Mouse (Mus musculus): ENCODE measurements at regions not wholly inside any gene's neighbourhood (a gene's known extent, or its start where the extent isn't known, plus 50 kb on each side); places are given as distances from the start of the nearest gene placed in this dataset.

- no peaks in the 10 kb centered on the region for H3K27me3 ChIP-seq (ENCODE audit: control insufficient read depth, insufficient read depth, low read length)
- H3K9me3 ChIP-seq (replicated peaks; ENCODE audit: control insufficient read depth, low read length), result no peaks in the 10 kb centered on the region
- ATAC-seq (replicated peaks; ENCODE audit: extremely low read depth, insufficient read depth, low FRiP score), result no peak
- no peak overlapping the region for H3K9ac ChIP-seq (ENCODE audit: low read length)
- WGBS, result 85% methylated on average over 1 of the region's 1 CpGs
- no peak overlapping the region for H3K27ac ChIP-seq (ENCODE audit: low read length)
- no peaks in the 10 kb centered on the region for H3K4me1 ChIP-seq (ENCODE audit: control insufficient read depth, insufficient read depth, low read length)
- no peak overlapping the region for H3K4me2 ChIP-seq (ENCODE audit: low read depth, low read length)
- no peaks in the 10 kb centered on the region for H3K36me3 ChIP-seq (ENCODE audit: control insufficient read depth, insufficient read depth)
- no peak overlapping the region for H3K4me3 ChIP-seq (ENCODE audit: low read length)
Observed at GRCm38 (mm10) chr11:90981626-90982025, 293.5 kb upstream of the Tom1l1 start.

GRCm38 (mm10) chr11:90978234-90978633, 290.1 kb upstream of the Tom1l1 start:
- H3K9me3 ChIP-seq (replicated peaks; ENCODE audit: control insufficient read depth, low read length), result no peaks in the 10 kb centered on the region
- H3K4me2 ChIP-seq (ENCODE audit: low read depth, low read length), result no peak overlapping the region
- H3K4me1 ChIP-seq (ENCODE audit: control insufficient read depth, insufficient read depth, low read length), result no peaks in the 10 kb centered on the region
- no peaks in the 10 kb centered on the region for H3K27me3 ChIP-seq (ENCODE audit: control insufficient read depth, insufficient read depth, low read length)
- H3K36me3 ChIP-seq (ENCODE audit: control insufficient read depth, insufficient read depth), result no peaks in the 10 kb centered on the region
- WGBS, result 69% methylated on average over 3 of the region's 3 CpGs
- no peak overlapping the region for H3K9ac ChIP-seq (ENCODE audit: low read length)
- ATAC-seq (replicated peaks; ENCODE audit: extremely low read depth, insufficient read depth, low FRiP score), result no peak
- H3K27ac ChIP-seq (ENCODE audit: low read length), result no peak overlapping the region
- H3K4me3 ChIP-seq (ENCODE audit: low read length), result no peak overlapping the region

- Histone ChIP-seq H3K27ac (ENCODE audit: low read length) (no peak overlapping the region), H3K9ac (ENCODE audit: low read length) (no peak overlapping the region), H3K4me3 (ENCODE audit: low read length) (no peak overlapping the region), H3K27me3 (ENCODE audit: control insufficient read depth, insufficient read depth, low read length) (no peaks in the 10 kb centered on the region), H3K4me1 (ENCODE audit: control insufficient read depth, insufficient read depth, low read length) (no peaks in the 10 kb centered on the region), H3K4me2 (ENCODE audit: low read depth, low read length) (no peak overlapping the region), H3K9me3 (replicated peaks; ENCODE audit: control insufficient read depth, low read length) (no peaks in the 10 kb centered on the region), H3K36me3 (ENCODE audit: control insufficient read depth, insufficient read depth) (no peaks in the 10 kb centered on the region)
- ATAC-seq (replicated peaks; ENCODE audit: extremely low read depth, insufficient read depth, low FRiP score), result no peak
- 74% methylated on average over 5 of the region's 5 CpGs for WGBS
Observed at GRCm38 (mm10) chr11:90941076-90941475, 252.9 kb upstream of the Tom1l1 start.

- Histone ChIP-seq H3K27ac (ENCODE audit: low read length) (no peak overlapping the region), H3K9ac (ENCODE audit: low read length) (no peak overlapping the region), H3K4me2 (ENCODE audit: low read depth, low read length) (no peak overlapping the region), H3K36me3 (ENCODE audit: control insufficient read depth, insufficient read depth) (no peaks in the 10 kb centered on the region), H3K9me3 (replicated peaks; ENCODE audit: control insufficient read depth, low read length) (no peaks in the 10 kb centered on the region), H3K27me3 (ENCODE audit: control insufficient read depth, insufficient read depth, low read length) (no peaks in the 10 kb centered on the region), H3K4me3 (ENCODE audit: low read length) (no peak overlapping the region), H3K4me1 (ENCODE audit: control insufficient read depth, insufficient read depth, low read length) (no peaks in the 10 kb centered on the region)
- no peak for ATAC-seq (replicated peaks; ENCODE audit: extremely low read depth, insufficient read depth, low FRiP score)
Observed at GRCm38 (mm10) chr11:90925738-90926137, 237.6 kb upstream of the Tom1l1 start.

- Histone ChIP-seq H3K9ac (ENCODE audit: low read length) (no peak overlapping the region), H3K4me1 (ENCODE audit: control insufficient read depth, insufficient read depth, low read length) (no peaks in the 10 kb centered on the region), H3K27me3 (ENCODE audit: control insufficient read depth, insufficient read depth, low read length) (no peaks in the 10 kb centered on the region), H3K4me2 (ENCODE audit: low read depth, low read length) (no peak overlapping the region), H3K4me3 (ENCODE audit: low read length) (no peak overlapping the region), H3K9me3 (replicated peaks; ENCODE audit: control insufficient read depth, low read length) (no peaks in the 10 kb centered on the region), H3K36me3 (ENCODE audit: control insufficient read depth, insufficient read depth) (no peaks in the 10 kb centered on the region), H3K27ac (ENCODE audit: low read length) (no peak overlapping the region)
- WGBS, result 66% methylated on average over 3 of the region's 3 CpGs
- ATAC-seq (replicated peaks; ENCODE audit: extremely low read depth, insufficient read depth, low FRiP score), result no peak
Observed at GRCm38 (mm10) chr11:90917782-90918181, 229.6 kb upstream of the Tom1l1 start.

- H3K4me3 ChIP-seq (ENCODE audit: low read length), result no peak overlapping the region
- no peaks in the 10 kb centered on the region for H3K36me3 ChIP-seq (ENCODE audit: control insufficient read depth, insufficient read depth)
- H3K4me1 ChIP-seq (ENCODE audit: control insufficient read depth, insufficient read depth, low read length), result no peaks in the 10 kb centered on the region
- H3K27ac ChIP-seq (ENCODE audit: low read length), result no peak overlapping the region
- no peak overlapping the region for H3K4me2 ChIP-seq (ENCODE audit: low read depth, low read length)
- H3K9me3 ChIP-seq (replicated peaks; ENCODE audit: control insufficient read depth, low read length), result no peaks in the 10 kb centered on the region
- no peak for ATAC-seq (replicated peaks; ENCODE audit: extremely low read depth, insufficient read depth, low FRiP score)
- WGBS, result 62% methylated on average over 3 of the region's 3 CpGs
- no peaks in the 10 kb centered on the region for H3K27me3 ChIP-seq (ENCODE audit: control insufficient read depth, insufficient read depth, low read length)
- H3K9ac ChIP-seq (ENCODE audit: low read length), result no peak overlapping the region
Observed at GRCm38 (mm10) chr11:90894236-90894635, 206.1 kb upstream of the Tom1l1 start.

- no peak overlapping the region for H3K9ac ChIP-seq (ENCODE audit: low read length)
Observed at GRCm38 (mm10) chr11:90873122-90873521, 185.0 kb upstream of the Tom1l1 start.

GRCm38 (mm10) chr11:90871686-90872085, 183.5 kb upstream of the Tom1l1 start:
- no peak overlapping the region for H3K4me3 ChIP-seq (ENCODE audit: low read length)
- 87% methylated on average over 2 of the region's 2 CpGs for WGBS
- no peak overlapping the region for H3K9ac ChIP-seq (ENCODE audit: low read length)
- H3K4me2 ChIP-seq (ENCODE audit: low read depth, low read length), result no peak overlapping the region
- no peaks in the 10 kb centered on the region for H3K27me3 ChIP-seq (ENCODE audit: control insufficient read depth, insufficient read depth, low read length)
- no peak for ATAC-seq (replicated peaks; ENCODE audit: extremely low read depth, insufficient read depth, low FRiP score)
- H3K9me3 ChIP-seq (replicated peaks; ENCODE audit: control insufficient read depth, low read length), result no peaks in the 10 kb centered on the region
- no peaks in the 10 kb centered on the region for H3K36me3 ChIP-seq (ENCODE audit: control insufficient read depth, insufficient read depth)
- no peak overlapping the region for H3K27ac ChIP-seq (ENCODE audit: low read length)
- H3K4me1 ChIP-seq (ENCODE audit: control insufficient read depth, insufficient read depth, low read length), result no peaks in the 10 kb centered on the region

More at GRCm38 (mm10) chr11:90873122-90873521, 185.0 kb upstream of the Tom1l1 start:
- no peaks in the 10 kb centered on the region for H3K27me3 ChIP-seq (ENCODE audit: control insufficient read depth, insufficient read depth, low read length)
- H3K4me3 ChIP-seq (ENCODE audit: low read length), result no peak overlapping the region
- H3K4me2 ChIP-seq (ENCODE audit: low read depth, low read length), result no peak overlapping the region
- no peaks in the 10 kb centered on the region for H3K9me3 ChIP-seq (replicated peaks; ENCODE audit: control insufficient read depth, low read length)
- H3K4me1 ChIP-seq (ENCODE audit: control insufficient read depth, insufficient read depth, low read length), result no peaks in the 10 kb centered on the region
- H3K27ac ChIP-seq (ENCODE audit: low read length), result no peak overlapping the region
- no peaks in the 10 kb centered on the region for H3K36me3 ChIP-seq (ENCODE audit: control insufficient read depth, insufficient read depth)
- no peak for ATAC-seq (replicated peaks; ENCODE audit: extremely low read depth, insufficient read depth, low FRiP score)

GRCm38 (mm10) chr11:90863981-90864760, 176.0 kb upstream of the Tom1l1 start:
- Histone ChIP-seq H3K27ac (ENCODE audit: low read length) (no peak overlapping the region), H3K4me3 (ENCODE audit: low read length) (no peak overlapping the region), H3K4me1 (ENCODE audit: control insufficient read depth, insufficient read depth, low read length) (no peaks in the 10 kb centered on the region), H3K9ac (ENCODE audit: low read length) (no peak overlapping the region), H3K4me2 (ENCODE audit: low read depth, low read length) (no peak overlapping the region), H3K36me3 (ENCODE audit: control insufficient read depth, insufficient read depth) (no peaks in the 10 kb centered on the region), H3K27me3 (ENCODE audit: control insufficient read depth, insufficient read depth, low read length) (no peaks in the 10 kb centered on the region), H3K9me3 (replicated peaks; ENCODE audit: control insufficient read depth, low read length) (no peaks in the 10 kb centered on the region)
- ATAC-seq (replicated peaks; ENCODE audit: extremely low read depth, insufficient read depth, low FRiP score), result no peak
- WGBS, result 63% methylated on average over 4 of the region's 4 CpGs

All from heart, embryonic 16.5 days (tissue).